Mouse (Mus musculus): Measurements from ENCODE around the gene Cmtr1.
"Not testable (repeated sequence)": the region's sequence is repeated elsewhere in the genome, so short reads cannot be mapped to it uniquely, and the experiment has no call there.

The Cmtr1 gene

DNA sequence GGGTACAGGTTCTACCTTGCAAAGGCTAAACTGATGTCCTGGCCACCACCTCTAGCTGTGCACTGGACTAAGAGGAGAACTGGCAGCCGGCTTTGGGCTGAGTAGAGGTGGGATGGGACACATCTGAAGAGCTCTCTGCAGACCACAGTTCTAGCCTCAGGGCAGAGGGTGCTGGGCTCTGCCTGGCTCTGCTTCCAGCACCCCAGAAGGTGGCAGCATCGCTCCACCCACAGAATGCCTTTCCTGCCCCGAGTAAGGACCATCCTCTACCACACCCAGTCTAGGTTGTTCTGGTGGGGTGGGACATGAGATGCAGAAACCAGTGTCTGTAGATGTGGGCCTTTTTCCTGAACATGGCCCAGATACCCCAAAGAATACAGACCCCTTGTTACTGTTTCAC, 44.4 kb downstream of the Cmtr1 start:
- peak in 1 of 2 experiments; percentile 42 for DNase-seq (ENCODE audit: low spot score in 2 of 2)

DNA sequence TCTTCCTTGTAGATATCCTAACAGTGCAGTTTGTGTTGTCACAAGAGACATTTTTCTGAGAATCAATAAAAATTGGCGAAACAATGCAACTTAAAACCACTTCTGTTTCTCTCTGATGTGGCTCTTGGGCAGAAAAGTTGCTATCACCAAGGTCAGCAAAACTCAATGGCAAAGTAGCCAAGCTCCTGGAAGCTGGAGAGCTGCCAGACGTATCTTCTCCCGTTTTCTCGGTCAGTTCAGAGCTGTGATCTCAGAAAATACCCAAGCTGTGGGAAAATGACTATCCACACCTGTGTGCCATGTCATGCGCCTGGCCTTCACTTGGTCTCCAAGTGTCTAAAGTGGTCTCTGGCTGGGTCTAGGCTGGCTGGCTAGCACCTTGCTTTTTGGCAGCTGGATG, 45.5 kb downstream of the Cmtr1 start:
- DNase-seq (ENCODE audit: low spot score in 2 of 2), result no peak

DNA sequence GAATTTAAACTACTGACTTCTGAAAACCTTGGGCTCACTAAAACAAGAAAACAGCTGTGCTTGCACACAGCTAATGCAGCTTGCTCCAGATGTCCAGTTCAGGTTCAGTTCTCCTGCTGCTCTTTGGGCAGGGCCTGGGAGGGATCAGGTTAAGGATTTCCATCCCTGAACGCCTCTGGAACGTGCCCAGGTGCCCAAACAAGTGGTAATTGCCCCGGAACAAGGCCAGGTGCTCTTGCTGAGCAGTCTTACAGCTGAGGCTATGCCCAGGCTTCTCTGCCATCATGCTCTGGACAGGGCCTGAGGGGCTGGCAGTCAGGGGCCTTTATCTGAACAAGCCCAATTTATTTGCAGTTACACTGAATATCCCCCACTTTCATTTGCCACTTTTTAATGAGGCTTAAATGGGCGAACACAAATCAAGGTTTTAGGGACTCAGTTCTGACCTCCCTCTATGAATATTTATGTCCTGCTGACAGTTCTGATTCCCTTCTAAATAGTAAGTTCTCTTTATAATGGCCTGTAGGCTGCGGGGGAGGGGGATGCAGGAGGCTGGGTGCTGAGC, 46.7 kb downstream of the Cmtr1 start:
- no peak for DNase-seq (ENCODE audit: low spot score in 2 of 2)

- no peak for DNase-seq (ENCODE audit: low spot score in 2 of 2)
Observed at GRCm38 (mm10) chr17:29708783-29709182, 48.4 kb downstream of the Cmtr1 start.

GRCm38 (mm10) chr17:29710562-29711044, 50.2 kb downstream of the Cmtr1 start:
- no peak for DNase-seq (ENCODE audit: low spot score in 2 of 2)

DNA sequence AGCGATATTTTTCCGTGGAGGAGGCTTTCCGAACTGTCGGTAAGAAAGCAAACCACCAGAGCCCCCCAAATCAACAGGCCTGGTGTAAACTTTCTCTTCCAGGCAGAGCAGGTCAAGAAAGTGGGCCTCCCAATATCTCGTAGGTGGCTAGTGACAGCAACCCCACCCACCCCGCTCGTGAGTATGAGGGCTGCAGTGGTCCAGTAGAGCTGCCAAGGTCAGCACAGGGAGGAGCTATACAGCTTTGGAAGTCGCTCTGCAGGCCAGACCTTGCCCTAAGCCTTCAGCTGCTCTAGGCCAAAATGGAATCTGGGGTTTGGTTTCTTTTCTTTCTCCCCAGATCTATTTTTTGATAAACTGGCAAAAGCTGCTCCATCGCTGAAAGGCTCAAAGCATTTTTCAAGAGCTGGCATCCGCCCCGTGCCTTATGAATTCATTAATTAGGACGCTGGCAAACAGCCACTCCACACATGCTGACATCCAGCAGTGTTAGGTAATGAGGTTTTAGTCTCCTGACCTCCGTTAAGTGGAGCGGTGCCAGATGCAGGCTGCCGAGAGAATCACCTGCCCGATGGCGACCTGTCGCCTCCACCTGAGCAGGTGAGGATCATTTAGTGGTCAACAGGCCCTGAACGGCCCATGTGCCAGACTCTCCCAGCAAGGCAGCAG, 50.8 kb downstream of the Cmtr1 start:
- DNase-seq (ENCODE audit: low spot score in 2 of 2), result no peak

DNA sequence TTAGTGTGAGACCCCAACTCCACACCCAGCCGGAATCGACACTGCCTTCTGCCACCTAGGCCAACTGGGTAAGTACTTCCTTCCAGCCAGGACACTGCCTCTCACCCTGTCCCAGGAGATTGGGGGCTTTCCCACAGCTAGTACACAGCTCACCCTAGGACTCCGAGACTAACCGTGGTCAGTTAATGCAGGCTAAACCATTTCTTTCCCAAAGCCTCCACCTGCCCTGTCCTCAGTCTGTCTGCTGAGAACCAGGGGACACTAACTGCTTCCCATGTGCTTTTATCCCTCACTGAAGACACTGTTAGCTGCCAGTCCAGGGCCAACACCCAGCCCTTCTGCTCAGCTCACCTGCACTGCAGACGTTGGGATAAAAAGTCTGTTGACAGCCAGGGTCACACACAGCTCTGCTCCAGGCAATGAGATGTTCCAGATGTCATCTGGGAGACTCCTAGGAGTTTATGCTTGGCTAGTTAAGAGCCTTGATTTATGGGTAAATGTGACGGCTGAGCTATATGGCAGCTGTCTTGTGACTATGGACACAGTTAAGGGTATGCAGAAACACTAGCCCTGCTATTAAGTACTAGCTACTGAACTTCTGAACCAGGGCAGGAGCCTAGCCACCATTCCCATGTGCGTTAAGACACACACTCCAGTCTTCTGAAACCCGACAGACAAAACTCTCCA, 51.5 kb downstream of the Cmtr1 start:
- DNase-seq (ENCODE audit: low spot score in 2 of 2), result no peak

- no peak for DNase-seq (ENCODE audit: low spot score in 2 of 2)
Observed at GRCm38 (mm10) chr17:29712565-29712964, 52.2 kb downstream of the Cmtr1 start.

- DNase-seq (ENCODE audit: low spot score in 2 of 2), result not testable (repeated sequence)
Observed at GRCm38 (mm10) chr17:29713734-29714133, 53.3 kb downstream of the Cmtr1 start.

DNA sequence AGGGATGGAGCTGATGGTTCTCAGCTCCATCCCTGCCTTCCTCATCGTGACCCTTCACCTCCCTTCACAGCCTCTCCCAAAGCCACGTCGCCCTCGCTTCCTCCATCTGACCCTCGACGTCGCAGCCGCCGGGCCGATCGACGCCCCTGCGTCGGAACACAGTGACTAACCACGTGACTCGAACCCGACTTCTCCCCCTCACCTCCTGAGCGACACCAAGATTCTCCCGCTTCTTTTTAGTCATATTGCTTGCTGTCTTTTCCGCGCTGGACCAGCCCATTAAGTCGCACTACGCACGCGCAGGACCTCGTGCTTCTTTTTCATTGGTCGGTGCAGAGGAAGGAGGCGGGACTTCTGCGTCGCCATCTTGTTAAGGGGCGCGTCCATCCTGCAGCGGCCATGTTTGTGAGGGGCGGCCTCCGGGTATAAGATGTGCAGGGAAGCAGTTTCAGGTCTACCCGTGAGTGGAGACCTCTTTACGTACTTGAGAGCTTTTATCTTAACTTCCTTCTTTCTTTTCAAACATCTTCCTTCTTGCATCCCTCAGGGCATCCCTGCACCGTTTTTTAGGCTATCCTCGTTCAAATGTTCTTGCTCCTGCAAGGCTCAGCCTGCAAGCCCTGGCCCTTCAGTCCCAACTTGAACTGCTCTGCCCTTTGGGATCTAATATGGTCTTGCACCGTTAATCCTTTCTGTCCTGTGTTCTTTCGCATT, 56.5 kb downstream of the Cmtr1 start, which contains the start of gene Ccdc167:
Ccdc167 (minus strand) TSS at position 313 of the 714 bp plus-strand sequence.
- DNase-seq (ENCODE audit: low spot score in 2 of 2), result peak; percentile 93 to 95

GRCm38 (mm10) chr17:29718660-29719059, 58.3 kb downstream of the Cmtr1 start:
- DNase-seq (ENCODE audit: low spot score in 2 of 2), result no peak

- DNase-seq (ENCODE audit: low spot score in 2 of 2), result no peak
Observed at GRCm38 (mm10) chr17:29719628-29720575, 59.5 kb downstream of the Cmtr1 start.

DNA sequence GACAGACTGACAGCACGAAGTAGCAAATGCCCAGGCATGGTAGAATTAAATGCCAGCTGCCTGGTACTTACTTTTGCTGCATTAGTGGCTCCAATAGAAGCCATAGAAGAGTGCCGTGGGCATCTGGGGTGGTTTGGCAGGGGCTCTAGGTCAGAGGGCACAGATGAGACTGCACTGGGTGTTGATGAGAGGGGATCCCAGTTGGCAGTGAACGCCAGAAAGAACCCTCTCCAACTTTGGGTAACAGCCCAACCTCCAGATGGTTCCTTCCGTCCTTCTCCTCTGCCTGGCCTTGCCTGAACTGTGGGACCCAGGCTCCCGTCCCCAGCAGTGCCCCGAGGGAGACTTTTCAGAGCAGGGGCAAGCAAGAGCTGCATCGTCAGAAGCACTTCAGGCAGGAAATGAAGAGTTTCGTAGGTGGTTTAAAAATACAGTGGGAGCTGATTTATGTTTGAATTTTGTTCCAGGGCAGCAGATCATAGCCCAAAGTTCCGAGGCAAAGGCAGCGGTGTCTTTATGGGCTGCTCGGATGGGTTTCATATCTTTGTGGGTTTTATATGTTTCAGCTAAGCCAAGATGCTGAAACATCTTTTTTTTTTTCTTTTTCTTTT, 60.5 kb downstream of the Cmtr1 start:
- DNase-seq (ENCODE audit: low spot score in 2 of 2), result no peak

DNA sequence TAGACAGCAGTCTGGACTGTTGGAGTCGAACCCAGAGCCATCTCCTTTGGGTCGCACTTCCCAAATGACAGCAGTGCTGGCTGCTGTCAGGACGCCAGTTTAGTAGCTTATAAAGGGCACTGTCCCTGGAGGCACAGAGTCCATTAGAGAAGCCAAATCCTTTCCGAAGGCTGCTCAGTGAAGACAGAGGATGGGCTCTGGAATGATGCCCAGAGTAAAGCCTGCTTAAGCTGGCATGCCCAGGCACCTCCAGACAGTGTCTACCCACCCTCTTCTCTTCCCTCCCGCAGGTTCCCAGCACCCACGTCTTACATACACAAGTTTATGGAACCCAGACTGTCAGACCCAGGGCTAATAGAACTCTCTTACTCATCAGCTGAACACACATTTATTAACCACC, 64.2 kb downstream of the Cmtr1 start:
- no peak for DNase-seq (ENCODE audit: low spot score in 2 of 2)

DNA sequence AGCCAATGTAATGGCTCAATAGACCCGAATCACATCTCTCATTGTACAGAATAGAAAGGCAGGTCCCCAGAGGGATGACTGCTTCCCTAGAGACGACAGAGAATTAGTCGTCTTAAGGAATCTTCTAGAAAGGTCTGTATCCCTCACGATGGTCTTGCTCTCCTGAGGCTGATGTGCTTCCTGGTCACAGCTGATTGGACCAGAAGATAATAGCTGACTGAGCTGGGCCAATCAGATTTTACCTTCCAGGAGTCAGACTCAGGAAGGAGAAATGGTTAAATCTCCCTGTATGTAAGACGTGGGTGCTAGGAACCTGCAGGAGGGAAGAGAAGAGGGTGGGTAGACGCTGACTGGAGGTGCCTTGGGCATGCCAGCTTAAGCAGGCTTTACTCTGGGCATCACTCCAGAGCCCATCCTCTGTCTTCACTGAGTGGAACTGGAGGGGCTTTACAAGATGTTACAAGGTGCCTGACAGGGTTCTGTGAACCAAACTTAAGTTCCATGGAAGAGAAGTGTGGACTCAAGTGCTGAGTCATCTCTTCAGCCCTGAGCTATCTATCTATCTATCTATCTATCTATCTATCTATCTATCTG, 64.7 kb downstream of the Cmtr1 start:
- no peak for DNase-seq (ENCODE audit: low spot score in 2 of 2)

- no peak for DNase-seq (ENCODE audit: low spot score in 2 of 2)
Observed at GRCm38 (mm10) chr17:29728082-29728481, 67.7 kb downstream of the Cmtr1 start.

DNA sequence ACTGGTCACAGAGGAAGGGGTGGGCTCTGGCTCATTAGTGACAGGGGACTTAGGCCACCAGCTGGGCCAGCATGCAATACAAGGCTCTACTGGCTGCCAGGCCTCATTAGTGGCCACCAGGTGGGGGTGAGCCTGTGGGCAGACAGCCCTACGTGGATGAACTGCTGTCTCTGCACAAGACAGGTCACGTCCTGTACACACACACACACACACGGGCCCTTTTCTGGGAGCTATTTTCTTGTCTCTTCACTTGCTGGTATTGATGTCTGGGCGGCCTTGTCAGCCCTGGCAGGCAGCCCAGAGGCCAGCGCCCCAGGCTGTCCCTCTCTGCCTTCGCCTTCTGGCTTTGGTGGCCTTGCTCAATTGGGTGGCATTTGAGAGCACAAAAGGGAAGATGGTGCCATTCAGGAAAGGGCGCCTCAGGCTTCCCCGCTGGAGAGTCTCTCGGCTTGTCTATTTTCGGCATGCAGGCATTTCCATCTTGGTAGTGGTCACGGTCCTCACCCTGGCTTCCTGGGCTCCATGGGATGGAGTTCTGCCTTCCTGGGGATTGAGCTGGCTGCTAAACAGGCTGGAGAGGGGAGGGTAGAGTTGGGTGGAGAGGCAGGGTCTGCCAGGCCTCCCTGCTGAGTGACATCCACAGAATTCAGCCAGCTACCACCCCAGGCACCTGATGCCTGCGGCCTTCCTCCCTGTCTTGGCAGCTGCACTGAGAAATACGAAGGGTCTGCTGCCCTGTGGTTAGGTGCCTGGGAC, 70.3 kb downstream of the Cmtr1 start:
- DNase-seq (ENCODE audit: low spot score in 2 of 2), result no peak

- no peak for DNase-seq (ENCODE audit: low spot score in 2 of 2)
Observed at GRCm38 (mm10) chr17:29731266-29731952, 71.0 kb downstream of the Cmtr1 start.

GRCm38 (mm10) chr17:29731953-29732325, 71.5 kb downstream of the Cmtr1 start:
- no peak for DNase-seq (ENCODE audit: low spot score in 2 of 2)
